Mouse (Mus musculus) urinary bladder, adult 2 months (tissue): ENCODE data around the gene Rps3. TPM values are rescaled to one million over a fixed set of nuclear protein-coding genes. Genes with fewer than 3 reads are reported as not detected.
"Not testable (repeated sequence)": the region's sequence is repeated elsewhere in the genome, so short reads cannot be mapped to it uniquely, and the experiment has no call there.

Source experiments
- DNase-seq: peaks from one replicate; pipeline ENCODE4 v3.0.0; 2022; ENCODE audit warnings: low spot score
- polyA plus RNA-seq: library from polyadenylated mRNA; depleted of rRNA; stranded (reverse); fragments of >200 nt; gene quantifications from 2 replicates; pipeline ENCODE4 v1.2.3, GENCODE M21; 2012; rRNA removed

The Rps3 gene
- 1,354 and 1,732 TPM in 2 replicates for polyA plus RNA-seq

- peak; percentile 95 for DNase-seq
These were observed at the start of gene Rps3 for GRCm38 (mm10) chr7:99483271-99483923. Gene Rps3 (minus strand): TSS chr7:99483738.

- DNase-seq = no peak
These were observed 49.0 kb upstream of the Rps3 start for GRCm38 (mm10) chr7:99532526-99532925.

GRCm38 (mm10) chr7:99531408-99531970, 48.0 kb upstream of the Rps3 start:
- DNase-seq = no peak

- DNase-seq = no peak
These were observed 45.9 kb upstream of the Rps3 start for GRCm38 (mm10) chr7:99529410-99529809.

- DNase-seq = no peak
These were observed 45.0 kb upstream of the Rps3 start for GRCm38 (mm10) chr7:99528547-99528946.

- DNase-seq = no peak
These were observed 40.3 kb upstream of the Rps3 start for GRCm38 (mm10) chr7:99523837-99524236.

- DNase-seq = no peak
These were observed 39.6 kb upstream of the Rps3 start for GRCm38 (mm10) chr7:99523121-99523520.

GRCm38 (mm10) chr7:99518954-99519644, 35.6 kb upstream of the Rps3 start:
- DNase-seq = no peak

- DNase-seq = no peak
These were observed 33.2 kb upstream of the Rps3 start for GRCm38 (mm10) chr7:99516814-99517157.

GRCm38 (mm10) chr7:99516092-99516813, 32.7 kb upstream of the Rps3 start:
- no peak for DNase-seq

- no peak for DNase-seq
These were observed 26.6 kb upstream of the Rps3 start for GRCm38 (mm10) chr7:99510087-99510501.

GRCm38 (mm10) chr7:99508187-99508586, 24.6 kb upstream of the Rps3 start:
- DNase-seq = not testable (repeated sequence)

GRCm38 (mm10) chr7:99504556-99504955, 21.0 kb upstream of the Rps3 start:
- no peak for DNase-seq

- DNase-seq = no peak
These were observed 17.6 kb upstream of the Rps3 start for GRCm38 (mm10) chr7:99501148-99501547.

- DNase-seq = no peak
These were observed 17.1 kb upstream of the Rps3 start for GRCm38 (mm10) chr7:99500655-99501054.

GRCm38 (mm10) chr7:99500201-99500600, 16.7 kb upstream of the Rps3 start:
- peak; percentile 61 for DNase-seq

GRCm38 (mm10) chr7:99499128-99499527, 15.6 kb upstream of the Rps3 start:
- DNase-seq = no peak

GRCm38 (mm10) chr7:99489708-99490107, 6.2 kb upstream of the Rps3 start:
- no peak for DNase-seq

GRCm38 (mm10) chr7:99484679-99485078, 1.1 kb upstream of the Rps3 start:
- DNase-seq = no peak

GRCm38 (mm10) chr7:99483924-99484319, 384 bp upstream of the Rps3 start:
- no peak for DNase-seq

GRCm38 (mm10) chr7:99482637-99483036, 901 bp downstream of the Rps3 start:
- DNase-seq = no peak

- DNase-seq = no peak
These were observed 6.3 kb downstream of the Rps3 start for GRCm38 (mm10) chr7:99477235-99477634.
